Mouse (Mus musculus) lung, postnatal 0 days (tissue): Measurements from ENCODE around the gene Car15.

Source experiments
- CTCF ChIP-seq: IDR thresholded peaks from 2 replicates; pipeline ENCODE4 v1.5.1; 2016; ENCODE audit warnings: antibody characterized with exemption, mild to moderate bottlenecking
- EP300 ChIP-seq: IDR thresholded peaks from 2 replicates; pipeline ENCODE4 v1.6.1; 2016; ENCODE audit warnings: antibody characterized with exemption, mild to moderate bottlenecking, control low read depth

GRCm38 (mm10) chr16:17809125-17809524, 29.0 kb downstream of the Car15 start:
- TF ChIP-seq EP300 (no peak), CTCF (no peak)
